Mouse (Mus musculus) layer of hippocampus, adult 9-10 months (tissue): ENCODE results near the gene Mgl2.
"Not testable (repeated sequence)": the region's sequence is repeated elsewhere in the genome, so short reads cannot be mapped to it uniquely, and the experiment has no call there.

Experiments
- DNase-seq: peaks from one replicate; pipeline ENCODE4 v3.0.0; 2022; ENCODE audit warnings: low spot score

The Mgl2 gene

GRCm38 (mm10) chr11:70129926-70130379, at the start of gene Mgl2:
Gene Mgl2 (plus strand): TSS chr11:70130329.
- no peak for DNase-seq

- no peak for DNase-seq
These were observed 49.1 kb upstream of the Mgl2 start for GRCm38 (mm10) chr11:70080803-70081590.

GRCm38 (mm10) chr11:70084563-70084962, 45.6 kb upstream of the Mgl2 start:
- DNase-seq = no peak

GRCm38 (mm10) chr11:70091986-70092783, 37.9 kb upstream of the Mgl2 start, which contains the start of gene Asgr2:
Gene Asgr2 (plus strand): TSS chr11:70092644.
- DNase-seq = no peak

GRCm38 (mm10) chr11:70097396-70097795, 32.7 kb upstream of the Mgl2 start:
- no peak for DNase-seq

- DNase-seq = no peak
These were observed 31.0 kb upstream of the Mgl2 start for GRCm38 (mm10) chr11:70099102-70099501.

GRCm38 (mm10) chr11:70099809-70100208, 30.3 kb upstream of the Mgl2 start:
- DNase-seq = no peak

- no peak for DNase-seq
These were observed 26.3 kb upstream of the Mgl2 start for GRCm38 (mm10) chr11:70103701-70104315.

- DNase-seq = no peak
These were observed 23.0 kb upstream of the Mgl2 start for GRCm38 (mm10) chr11:70107085-70107484.

- DNase-seq = no peak
These were observed 20.0 kb upstream of the Mgl2 start for GRCm38 (mm10) chr11:70110146-70110545.

GRCm38 (mm10) chr11:70114562-70114961, 15.6 kb upstream of the Mgl2 start:
- DNase-seq = no peak

- no peak for DNase-seq
These were observed 14.2 kb upstream of the Mgl2 start for GRCm38 (mm10) chr11:70115901-70116300.

- not testable (repeated sequence) for DNase-seq
These were observed 4.9 kb downstream of the Mgl2 start for GRCm38 (mm10) chr11:70135001-70135400.

- not testable (repeated sequence) for DNase-seq
These were observed 5.8 kb downstream of the Mgl2 start for GRCm38 (mm10) chr11:70135925-70136324.

GRCm38 (mm10) chr11:70139171-70139570, 9.0 kb downstream of the Mgl2 start:
- no peak for DNase-seq

GRCm38 (mm10) chr11:70151072-70151471, 20.9 kb downstream of the Mgl2 start:
- DNase-seq = no peak

- DNase-seq = not testable (repeated sequence)
These were observed 25.8 kb downstream of the Mgl2 start, which contains the start of gene Clec10a for GRCm38 (mm10) chr11:70155897-70156296. Gene Clec10a (plus strand): TSS chr11:70156197.

- no peak for DNase-seq
These were observed 32.2 kb downstream of the Mgl2 start for GRCm38 (mm10) chr11:70162336-70162735.

- DNase-seq = no peak
These were observed 36.1 kb downstream of the Mgl2 start for GRCm38 (mm10) chr11:70165972-70166921.

GRCm38 (mm10) chr11:70168136-70168535, 38.0 kb downstream of the Mgl2 start:
- no peak for DNase-seq

GRCm38 (mm10) chr11:70169471-70169870, 39.3 kb downstream of the Mgl2 start:
- DNase-seq = not testable (repeated sequence)
